Mouse (Mus musculus): ENCODE data around the gene Vti1a.

Vti1a gene

GRCm38 (mm10) chr19:55483526-55483925 lies 167.4 kb downstream of the Vti1a start:
- Histone ChIP-seq H3K9me3 (ENCODE audit: low read length) (no peaks in the 10 kb centered on the region), H3K36me3 (ENCODE audit: insufficient read depth, low read length) (no peaks in the 10 kb centered on the region), H3K4me3 (replicated peaks; ENCODE audit: low read length) (no peak overlapping the region), H3K4me1 (replicated peaks; ENCODE audit: low read depth, low read length) (peaks cover 15% of the 10 kb centered on the region), H3K27me3 (ENCODE audit: insufficient read depth, low read length) (peaks cover 3% of the 10 kb centered on the region; the same call in 1 of the 2 replicates)
- TF ChIP-seq POU5F1 (IDR thresholded peaks at IDR 0.05; ENCODE audit: borderline replicate concordance, low read length) (no peak), NANOG (IDR thresholded peaks at IDR 0.05; ENCODE audit: borderline replicate concordance, low read length) (no peak), CTCF (conservative IDR thresholded peaks at IDR 0.05; ENCODE audit: low read length) (no peak)

DNA sequence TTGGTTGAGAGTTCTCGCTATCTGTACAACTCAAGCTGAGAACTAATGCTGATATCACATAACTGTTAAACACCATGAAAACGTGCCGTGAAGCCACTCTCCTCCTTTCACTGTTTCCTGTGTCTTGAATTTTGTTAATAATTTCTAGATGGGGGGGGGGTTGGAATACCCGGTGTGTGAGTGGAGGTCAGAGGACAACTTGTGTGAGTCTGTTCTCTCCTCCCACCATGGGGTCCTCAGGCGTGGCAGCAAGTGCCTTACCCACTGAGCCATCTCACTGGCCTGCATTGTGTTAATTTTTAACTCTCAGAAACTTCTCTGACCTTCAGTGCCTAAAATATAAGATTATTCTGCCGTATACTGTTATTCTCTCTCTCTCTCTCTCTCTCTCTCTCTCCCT lies 168.5 kb downstream of the Vti1a start:
- peaks cover 3% of the 10 kb centered on the region; the same call in 1 of the 2 replicates for H3K27me3 ChIP-seq (ENCODE audit: insufficient read depth, low read length)
- no peak overlapping the region for H3K4me3 ChIP-seq (replicated peaks; ENCODE audit: low read length)
- TF ChIP-seq CTCF (conservative IDR thresholded peaks at IDR 0.05; ENCODE audit: low read length) (no peak), POU5F1 (IDR thresholded peaks at IDR 0.05; ENCODE audit: borderline replicate concordance, low read length) (no peak), NANOG (IDR thresholded peaks at IDR 0.05; ENCODE audit: borderline replicate concordance, low read length) (no peak)
- peaks cover 15% of the 10 kb centered on the region for H3K4me1 ChIP-seq (replicated peaks; ENCODE audit: low read depth, low read length)
- no peaks in the 10 kb centered on the region for H3K36me3 ChIP-seq (ENCODE audit: insufficient read depth, low read length)
- no peaks in the 10 kb centered on the region for H3K9me3 ChIP-seq (ENCODE audit: low read length)

DNA sequence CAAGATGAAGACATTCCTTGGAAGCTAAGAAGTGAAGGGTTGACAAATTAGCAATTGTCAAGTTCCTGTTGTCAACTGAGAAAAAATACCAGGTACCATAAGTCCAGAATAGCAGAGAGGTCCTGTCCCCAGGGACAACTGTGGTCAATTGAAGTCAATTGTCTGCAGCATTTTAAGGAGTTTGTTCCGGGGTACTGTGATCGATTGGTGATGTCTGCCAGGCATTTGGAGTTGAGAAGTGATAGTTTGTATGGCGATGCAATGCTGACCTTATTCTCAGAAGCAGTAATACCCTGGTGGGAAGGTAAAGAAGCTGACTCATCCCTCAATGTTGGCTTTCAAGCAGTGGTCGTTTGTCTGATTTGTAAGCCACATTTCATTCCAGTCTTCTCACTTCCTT lies 170.4 kb downstream of the Vti1a start:
- no peak overlapping the region for H3K4me3 ChIP-seq (replicated peaks; ENCODE audit: low read length)
- H3K9me3 ChIP-seq (ENCODE audit: low read length), result no peaks in the 10 kb centered on the region
- TF ChIP-seq NANOG (IDR thresholded peaks at IDR 0.05; ENCODE audit: borderline replicate concordance, low read length), result no peak
- no peaks in the 10 kb centered on the region for H3K36me3 ChIP-seq (ENCODE audit: insufficient read depth, low read length)
- peaks cover 3% of the 10 kb centered on the region; the same call in 1 of the 2 replicates for H3K27me3 ChIP-seq (ENCODE audit: insufficient read depth, low read length)
- H3K4me1 ChIP-seq (replicated peaks; ENCODE audit: low read depth, low read length), result peaks cover 24% of the 10 kb centered on the region

GRCm38 (mm10) chr19:55491126-55492076 lies 175.3 kb downstream of the Vti1a start:
- H3K4me1 ChIP-seq (replicated peaks; ENCODE audit: low read depth, low read length), result peaks cover 40% of the 10 kb centered on the region
- H3K36me3 ChIP-seq (ENCODE audit: insufficient read depth, low read length), result no peaks in the 10 kb centered on the region
- no peaks in the 10 kb centered on the region for H3K9me3 ChIP-seq (ENCODE audit: low read length)
- H3K27me3 ChIP-seq (ENCODE audit: insufficient read depth, low read length), result peaks cover 33% of the 10 kb centered on the region
- TF ChIP-seq CTCF (conservative IDR thresholded peaks at IDR 0.05; ENCODE audit: low read length) (no peak), NANOG (IDR thresholded peaks at IDR 0.05; ENCODE audit: borderline replicate concordance, low read length) (peak; percentile 96), POU5F1 (IDR thresholded peaks at IDR 0.05; ENCODE audit: borderline replicate concordance, low read length) (no peak)
- H3K4me3 ChIP-seq (replicated peaks; ENCODE audit: low read length), result peak overlapping the region; percentile 23; the same call in 1 of the 2 replicates

DNA sequence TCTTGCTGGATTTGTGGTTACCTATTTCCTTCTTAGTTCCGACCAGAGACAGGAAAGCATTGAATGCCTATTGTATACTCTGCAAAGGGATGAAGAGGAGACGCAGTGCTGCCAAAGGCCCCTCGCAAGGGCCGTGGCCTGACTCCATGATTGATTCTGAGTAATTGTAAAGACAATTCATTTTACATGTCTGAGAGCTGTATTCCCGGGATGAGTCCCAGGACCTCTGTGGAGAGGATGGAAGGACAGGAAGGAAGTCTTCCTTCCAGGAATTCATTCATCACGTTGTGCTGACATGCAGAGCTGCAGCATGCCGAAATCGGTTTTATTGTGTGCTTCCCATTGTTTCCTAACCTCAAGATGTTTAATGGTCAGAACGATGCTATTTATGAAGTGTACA lies 180.2 kb downstream of the Vti1a start:
- Histone ChIP-seq H3K4me3 (replicated peaks; ENCODE audit: low read length) (no peak overlapping the region), H3K36me3 (ENCODE audit: insufficient read depth, low read length) (no peaks in the 10 kb centered on the region), H3K4me1 (replicated peaks; ENCODE audit: low read depth, low read length) (peaks cover 45% of the 10 kb centered on the region), H3K27me3 (ENCODE audit: insufficient read depth, low read length) (peaks cover 51% of the 10 kb centered on the region), H3K9me3 (ENCODE audit: low read length) (no peaks in the 10 kb centered on the region)
- TF ChIP-seq POU5F1 (IDR thresholded peaks at IDR 0.05; ENCODE audit: borderline replicate concordance, low read length) (no peak), NANOG (IDR thresholded peaks at IDR 0.05; ENCODE audit: borderline replicate concordance, low read length) (no peak), CTCF (conservative IDR thresholded peaks at IDR 0.05; ENCODE audit: low read length) (no peak)

DNA sequence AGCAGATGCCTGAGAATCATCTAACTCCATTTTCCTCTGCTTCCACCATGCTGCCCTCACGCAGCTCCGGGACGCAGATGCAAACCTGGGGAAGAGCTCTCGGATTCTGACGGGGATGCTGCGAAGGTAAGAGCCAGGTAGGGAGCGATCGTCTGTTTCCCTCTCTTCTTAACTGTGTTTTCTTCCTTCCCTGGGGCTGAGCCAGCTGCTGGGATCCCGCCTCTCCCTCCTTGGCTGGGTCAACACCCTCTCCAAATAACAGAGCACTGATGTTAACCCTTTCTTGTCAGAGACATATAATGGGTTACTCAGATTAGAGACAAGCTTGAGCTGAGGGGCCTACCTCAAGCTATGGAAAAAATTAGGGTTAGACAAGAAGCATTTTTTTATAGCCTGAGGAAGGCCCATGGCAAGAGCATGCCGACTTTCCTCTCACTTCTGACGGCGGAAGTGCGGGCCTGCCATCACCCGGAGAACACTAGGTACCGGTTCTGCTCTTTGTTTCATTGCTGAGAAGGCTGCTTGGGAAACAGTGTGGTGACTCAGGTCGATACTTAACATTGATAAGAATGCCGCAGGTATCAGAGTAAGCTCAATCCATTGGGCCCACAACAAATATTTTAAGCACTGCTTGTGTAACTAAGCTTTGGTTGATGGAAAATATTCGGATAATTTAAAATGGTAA lies 183.2 kb downstream of the Vti1a start:
- no peaks in the 10 kb centered on the region for H3K9me3 ChIP-seq (ENCODE audit: low read length)
- no peak overlapping the region for H3K4me3 ChIP-seq (replicated peaks; ENCODE audit: low read length)
- no peaks in the 10 kb centered on the region for H3K36me3 ChIP-seq (ENCODE audit: insufficient read depth, low read length)
- H3K4me1 ChIP-seq (replicated peaks; ENCODE audit: low read depth, low read length), result peaks cover 33% of the 10 kb centered on the region
- H3K27me3 ChIP-seq (ENCODE audit: insufficient read depth, low read length), result peaks cover 39% of the 10 kb centered on the region
- TF ChIP-seq POU5F1 (IDR thresholded peaks at IDR 0.05; ENCODE audit: borderline replicate concordance, low read length), result no peak
- TF ChIP-seq CTCF (conservative IDR thresholded peaks at IDR 0.05; ENCODE audit: low read length), result no peak
- TF ChIP-seq NANOG (IDR thresholded peaks at IDR 0.05; ENCODE audit: borderline replicate concordance, low read length), result no peak

- TF ChIP-seq POU5F1 (IDR thresholded peaks at IDR 0.05; ENCODE audit: borderline replicate concordance, low read length) (no peak), CTCF (conservative IDR thresholded peaks at IDR 0.05; ENCODE audit: low read length) (no peak), NANOG (IDR thresholded peaks at IDR 0.05; ENCODE audit: borderline replicate concordance, low read length) (no peak)
Measured at GRCm38 (mm10) chr19:55501985-55502384, 185.9 kb downstream of the Vti1a start.

GRCm38 (mm10) chr19:55503771-55504170 lies 187.7 kb downstream of the Vti1a start:
- H3K4me1 ChIP-seq (replicated peaks; ENCODE audit: low read depth, low read length), result peaks cover 49% of the 10 kb centered on the region
- H3K4me3 ChIP-seq (replicated peaks; ENCODE audit: low read length), result no peak overlapping the region
- no peaks in the 10 kb centered on the region; the same call in 1 of the 2 replicates for H3K27me3 ChIP-seq (ENCODE audit: insufficient read depth, low read length)
- no peak for TF ChIP-seq NANOG (IDR thresholded peaks at IDR 0.05; ENCODE audit: borderline replicate concordance, low read length)
- TF ChIP-seq CTCF (conservative IDR thresholded peaks at IDR 0.05; ENCODE audit: low read length), result no peak
- TF ChIP-seq POU5F1 (IDR thresholded peaks at IDR 0.05; ENCODE audit: borderline replicate concordance, low read length), result no peak
- 0 out of 2 replicates have a peak, but pooled peaks cover 8% of the 10 kb centered on the region for H3K36me3 ChIP-seq (ENCODE audit: insufficient read depth, low read length)
- no peaks in the 10 kb centered on the region for H3K9me3 ChIP-seq (ENCODE audit: low read length)

More at GRCm38 (mm10) chr19:55501985-55502384, 185.9 kb downstream of the Vti1a start:
- Histone ChIP-seq H3K36me3 (ENCODE audit: insufficient read depth, low read length) (0 out of 2 replicates have a peak, but pooled peaks cover 5% of the 10 kb centered on the region), H3K27me3 (ENCODE audit: insufficient read depth, low read length) (peaks cover 15% of the 10 kb centered on the region), H3K9me3 (ENCODE audit: low read length) (no peaks in the 10 kb centered on the region), H3K4me3 (replicated peaks; ENCODE audit: low read length) (no peak overlapping the region), H3K4me1 (replicated peaks; ENCODE audit: low read depth, low read length) (peaks cover 50% of the 10 kb centered on the region)
